In genomic region chr10:79991099-79991498, GRCm38 (mm10) we compare ENCODE assay signal across 11 mouse cellular contexts. TPM values are rescaled to one million over a fixed set of nuclear protein-coding genes. Genes with fewer than 3 reads are reported as not detected.
DNase-seq lines count a peak whose midpoint lies in the region; ATAC-seq and TF ChIP-seq lines count a peak whose summit lies in the region.
"Had no signal": no experiment of that assay in that cellular context is flagged by ENCODE, and none has a peak within 500 bp of the region (broad histone marks: within the 10 kb centered on the region; RNA-seq: fewer than 3 reads in every experiment).

No protein-coding gene starts in this region.

- no peaks in the 10 kb centered on the region for H3K27me3 ChIP-seq in heart, embryonic 12.5 days (replicated peaks)
- no peaks in the 10 kb centered on the region for H3K27me3 ChIP-seq in lung, embryonic 16.5 days (ENCODE audit: control insufficient read depth, insufficient read depth, low read depth, low read length)
- H3K27me3 ChIP-seq in embryonic facial prominence, embryonic 10.5 days (replicated peaks; ENCODE audit: low read depth, poor library complexity, severe bottlenecking): peaks cover 36% of the 10 kb centered on the region
- no peaks in the 10 kb centered on the region for H3K27me3 ChIP-seq in small intestine, adult 2 months (ENCODE audit: control insufficient read depth, insufficient read depth, low read length)

- H3K4me2 ChIP-seq in heart, embryonic 12.5 days: peak overlapping the region; percentile 37
- H3K4me2 ChIP-seq in lung, embryonic 16.5 days (ENCODE audit: low read depth, low read length): peak overlapping the region; percentile 33
- H3K4me2 ChIP-seq: forebrain, embryonic 15.5 days had no signal

- no peak for TF ChIP-seq CTCF in small intestine, adult 2 months (IDR thresholded peaks at IDR 0.05; ENCODE audit: extremely low read depth, insufficient read length, insufficient replicate concordance, low read depth, low read length)

- intact Hi-C loops in heart, postnatal 14 days (cut with DNase I): no loop called here

- 72% methylated on average over 12 of the region's 12 CpGs for WGBS in heart, embryonic 12.5 days
- 69% methylated on average over 12 of the region's 12 CpGs for WGBS in lung, embryonic 16.5 days
- 69% methylated on average over 12 of the region's 12 CpGs for WGBS in embryonic facial prominence, embryonic 10.5 days
- 68% methylated on average over 12 of the region's 12 CpGs for WGBS in small intestine, adult 2 months

- no peak for TF ChIP-seq POLR2A in small intestine, adult 2 months (IDR thresholded peaks at IDR 0.05; ENCODE audit: low read depth, low read length)

- H3K4me1 ChIP-seq in heart, embryonic 12.5 days (replicated peaks): peaks cover 43% of the 10 kb centered on the region
- peaks cover 41% of the 10 kb centered on the region for H3K4me1 ChIP-seq in lung, embryonic 16.5 days (replicated peaks; ENCODE audit: control insufficient read depth, insufficient read depth, low read length)
- peaks cover 50% of the 10 kb centered on the region for H3K4me1 ChIP-seq in embryonic facial prominence, embryonic 10.5 days
- peaks cover 17% of the 10 kb centered on the region for H3K4me1 ChIP-seq in small intestine, adult 2 months (ENCODE audit: control insufficient read depth, insufficient read depth, insufficient read length, low read length)

- H3K27ac ChIP-seq in heart, embryonic 12.5 days (ENCODE audit: poor library complexity, severe bottlenecking): no peak overlapping the region
- no peak overlapping the region for H3K27ac ChIP-seq in lung, embryonic 16.5 days (ENCODE audit: low read length)
- no peak overlapping the region for H3K27ac ChIP-seq in embryonic facial prominence, embryonic 10.5 days (replicated peaks)
- no peak overlapping the region for H3K27ac ChIP-seq in small intestine, adult 2 months (ENCODE audit: insufficient read depth, low read depth, low read length)
- H3K27ac ChIP-seq: forebrain, embryonic 15.5 days had no signal

- H3K9ac ChIP-seq in heart, embryonic 12.5 days: no peak overlapping the region
- no peak overlapping the region for H3K9ac ChIP-seq in lung, embryonic 16.5 days (ENCODE audit: low read length)
- H3K9ac ChIP-seq: forebrain, embryonic 15.5 days had no signal

- peaks cover 49% of the 10 kb centered on the region for H3K36me3 ChIP-seq in heart, embryonic 12.5 days
- H3K36me3 ChIP-seq in lung, embryonic 16.5 days (ENCODE audit: control insufficient read depth, insufficient read depth, low read length): peaks cover 45% of the 10 kb centered on the region
- peaks cover 52% of the 10 kb centered on the region for H3K36me3 ChIP-seq in embryonic facial prominence, embryonic 10.5 days (replicated peaks)
- peaks cover 8% of the 10 kb centered on the region; the same call in 1 of the 2 replicates for H3K36me3 ChIP-seq in small intestine, adult 2 months (ENCODE audit: control insufficient read depth, insufficient read depth, low read length)
- H3K36me3 ChIP-seq: forebrain, embryonic 15.5 days had no signal

- no peak for ATAC-seq in heart, embryonic 12.5 days (ENCODE audit: insufficient number of reproducible peaks, low FRiP score)
- ATAC-seq in lung, embryonic 16.5 days (ENCODE audit: low read depth): no peak
- ATAC-seq: forebrain, embryonic 15.5 days; inflammation-experienced regulatory T-cells, adult 6 months had no signal

- no peak for DNase-seq in heart, postnatal 14 days
- no peak for DNase-seq in lung, postnatal 36 days
- DNase-seq in embryonic facial prominence, embryonic 10.5 days (ENCODE audit: low spot score): no peak
- no peak for DNase-seq in frontal cortex, adult 2 months (ENCODE audit: extremely low spot score in 1 of 2, low spot score in 1 of 2)
- DNase-seq in layer of hippocampus, postnatal 10 days (ENCODE audit: low spot score in 2 of 2): no peak
- DNase-seq: heart, adult 18-20 months had no signal

- H3K4me3 ChIP-seq in heart, embryonic 12.5 days: no peak overlapping the region
- 0 out of 2 replicates have a peak overlapping the region, but pooled peaks have one; percentile 90 for H3K4me3 ChIP-seq in lung, embryonic 16.5 days (ENCODE audit: low read length)
- peak overlapping the region; percentile 69; the same call in 1 of the 2 replicates for H3K4me3 ChIP-seq in embryonic facial prominence, embryonic 10.5 days
- peak overlapping the region; percentile 9 for H3K4me3 ChIP-seq in small intestine, adult 2 months (ENCODE audit: low read depth, low read length)
- H3K4me3 ChIP-seq: forebrain, embryonic 15.5 days had no signal

- peaks cover 12% of the 10 kb centered on the region; the same call in 1 of the 2 replicates for H3K9me3 ChIP-seq in heart, embryonic 12.5 days (replicated peaks)
- peaks cover 4% of the 10 kb centered on the region for H3K9me3 ChIP-seq in lung, embryonic 16.5 days (ENCODE audit: control insufficient read depth, low read length)
- peaks cover 9% of the 10 kb centered on the region; the same call in 1 of the 2 replicates for H3K9me3 ChIP-seq in embryonic facial prominence, embryonic 10.5 days
- H3K9me3 ChIP-seq: forebrain, embryonic 15.5 days had no signal

RNA-seq across cellular contexts. Expression of gene Cnn2, which starts 2.7 kb away (rescaled TPM):
- polyA plus RNA-seq in heart, embryonic 12.5 days (2016; fragmentation: Nextera tagmentation; extraction: Ambion mirVana): 302 and 307 TPM in 2 replicates
- total RNA-seq in heart, postnatal 14 days (2021): 10 to 100 TPM; 36.2 to 45.9 TPM
- 401 and 405 TPM in 2 replicates for polyA plus RNA-seq in lung, embryonic 16.5 days (2015; fragmentation: Nextera tagmentation; extraction: Ambion mirVana)
- 234 and 253 TPM in 2 replicates for polyA plus RNA-seq in embryonic facial prominence, embryonic 10.5 days (2016; fragmentation: Nextera tagmentation; extraction: Ambion mirVana)
- 49.9 and 72.8 TPM in 2 replicates for polyA plus RNA-seq in small intestine, adult 2 months (2012; rRNA removed)
- polyA plus RNA-seq in frontal cortex, adult 2 months (2012; rRNA removed): 9.8 and 10.4 TPM in 2 replicates
- total RNA-seq in layer of hippocampus, postnatal 10 days (2021): 10 to 100 TPM in 1 of 2 experiments, 1 to 10 TPM in 1; 8.2 to 10.3 TPM

RNA-seq across cellular contexts. Expression of gene Abca7, which starts 5.2 kb away (rescaled TPM):
- polyA plus RNA-seq in heart, embryonic 12.5 days (2016; fragmentation: Nextera tagmentation; extraction: Ambion mirVana): 4.5 and 5.1 TPM in 2 replicates
- total RNA-seq in heart, postnatal 14 days (2021): 1 to 10 TPM; 7.0 to 8.5 TPM
- polyA plus RNA-seq in lung, embryonic 16.5 days (2015; fragmentation: Nextera tagmentation; extraction: Ambion mirVana): 4.9 and 5.6 TPM in 2 replicates
- 2.9 and 3.2 TPM in 2 replicates for polyA plus RNA-seq in embryonic facial prominence, embryonic 10.5 days (2016; fragmentation: Nextera tagmentation; extraction: Ambion mirVana)
- 18.1 and 33.4 TPM in 2 replicates for polyA plus RNA-seq in small intestine, adult 2 months (2012; rRNA removed)
- 12.4 and 13.0 TPM in 2 replicates for polyA plus RNA-seq in frontal cortex, adult 2 months (2012; rRNA removed)
- 10 to 100 TPM in 1 of 2 experiments, 1 to 10 TPM in 1; 9.3 to 10.3 TPM for total RNA-seq in layer of hippocampus, postnatal 10 days (2021)

RNA-seq across cellular contexts. Expression of gene Tmem259, which starts 7.0 kb away (rescaled TPM):
- 20.8 and 20.9 TPM in 2 replicates for polyA plus RNA-seq in heart, embryonic 12.5 days (2016; fragmentation: Nextera tagmentation; extraction: Ambion mirVana)
- 100 to 1,000 TPM; 124 to 125 TPM for total RNA-seq in heart, postnatal 14 days (2021)
- polyA plus RNA-seq in lung, embryonic 16.5 days (2015; fragmentation: Nextera tagmentation; extraction: Ambion mirVana): 7.3 and 9.0 TPM in 2 replicates
- 12.3 and 12.4 TPM in 2 replicates for polyA plus RNA-seq in embryonic facial prominence, embryonic 10.5 days (2016; fragmentation: Nextera tagmentation; extraction: Ambion mirVana)
- polyA plus RNA-seq in small intestine, adult 2 months (2012; rRNA removed): 225 and 441 TPM in 2 replicates
- 181 and 193 TPM in 2 replicates for polyA plus RNA-seq in frontal cortex, adult 2 months (2012; rRNA removed)
- 100 to 1,000 TPM; 137 to 139 TPM for total RNA-seq in layer of hippocampus, postnatal 10 days (2021)

RNA-seq across cellular contexts. Expression of gene Grin3b, which starts 20.6 kb away (rescaled TPM):
- 0.12 and 0.29 TPM in 2 replicates for polyA plus RNA-seq in heart, embryonic 12.5 days (2016; fragmentation: Nextera tagmentation; extraction: Ambion mirVana)
- total RNA-seq in heart, postnatal 14 days (2021): under 1 TPM; 0.10 to 0.19 TPM
- polyA plus RNA-seq in lung, embryonic 16.5 days (2015; fragmentation: Nextera tagmentation; extraction: Ambion mirVana): 0.25 and 0.75 TPM in 2 replicates
- 0.13 and 0.44 TPM in 2 replicates for polyA plus RNA-seq in embryonic facial prominence, embryonic 10.5 days (2016; fragmentation: Nextera tagmentation; extraction: Ambion mirVana)
- not detected in 2 replicates for polyA plus RNA-seq in small intestine, adult 2 months (2012; rRNA removed)
- polyA plus RNA-seq in frontal cortex, adult 2 months (2012; rRNA removed): 0.17 and 0.38 TPM in 2 replicates
- under 1 TPM; 0.13 to 0.27 TPM for total RNA-seq in layer of hippocampus, postnatal 10 days (2021)

RNA-seq across cellular contexts. Expression of gene Arhgap45, which starts 25.4 kb away (rescaled TPM):
- polyA plus RNA-seq in heart, embryonic 12.5 days (2016; fragmentation: Nextera tagmentation; extraction: Ambion mirVana): 7.5 and 8.5 TPM in 2 replicates
- total RNA-seq in heart, postnatal 14 days (2021): 10 to 100 TPM in 1 of 2 experiments, 1 to 10 TPM in 1; 4.9 to 11.3 TPM
- 18.1 and 21.8 TPM in 2 replicates for polyA plus RNA-seq in lung, embryonic 16.5 days (2015; fragmentation: Nextera tagmentation; extraction: Ambion mirVana)
- 11.2 and 11.3 TPM in 2 replicates for polyA plus RNA-seq in embryonic facial prominence, embryonic 10.5 days (2016; fragmentation: Nextera tagmentation; extraction: Ambion mirVana)
- 23.2 and 36.8 TPM in 2 replicates for polyA plus RNA-seq in small intestine, adult 2 months (2012; rRNA removed)
- 5.3 and 7.1 TPM in 2 replicates for polyA plus RNA-seq in frontal cortex, adult 2 months (2012; rRNA removed)
- 1 to 10 TPM; 3.3 to 3.8 TPM for total RNA-seq in layer of hippocampus, postnatal 10 days (2021)
